Mouse (Mus musculus) adrenal gland, adult 18-20 months (tissue): ENCODE data around the gene Pold1. TPM values are rescaled to one million over a fixed set of nuclear protein-coding genes. Genes with fewer than 3 reads are reported as not detected.

Experiments used
- DNase-seq, 2 experiments: peaks; one replicate each; pipeline ENCODE4 v3.0.0; 2021 to 2022; ENCODE audit warnings: low spot score in 2 of 2
- total RNA-seq, 2 experiments: library from RNA; stranded (reverse); gene quantifications; 1 replicate in 1 of 2; 2 replicates in 1 of 2; pipeline ENCODE4 v1.2.3; 2021

The Pold1 gene
- total RNA-seq, 2 experiments from 2014 or later: 8.3 to 9.4 TPM

DNA sequence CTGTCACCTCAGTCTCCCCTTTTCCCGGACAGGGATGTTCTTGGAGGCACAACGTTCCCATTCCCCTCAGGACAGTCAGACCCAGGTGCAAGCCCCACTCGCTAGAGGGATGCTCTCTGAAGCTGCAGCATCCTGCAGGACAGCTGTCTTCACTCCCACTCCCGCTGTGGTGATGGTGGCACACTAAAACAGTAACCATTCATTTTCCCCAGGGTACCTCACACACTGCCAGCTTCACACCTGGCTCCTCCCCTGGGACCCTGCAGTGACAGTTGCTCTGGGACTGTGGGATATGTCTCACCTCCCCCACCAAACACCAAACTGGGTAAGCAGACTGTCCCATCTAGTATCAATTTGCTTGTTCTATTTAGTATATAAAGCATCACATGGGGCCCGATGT, 924 bp downstream of the Pold1 start:
- no peak for DNase-seq

DNA sequence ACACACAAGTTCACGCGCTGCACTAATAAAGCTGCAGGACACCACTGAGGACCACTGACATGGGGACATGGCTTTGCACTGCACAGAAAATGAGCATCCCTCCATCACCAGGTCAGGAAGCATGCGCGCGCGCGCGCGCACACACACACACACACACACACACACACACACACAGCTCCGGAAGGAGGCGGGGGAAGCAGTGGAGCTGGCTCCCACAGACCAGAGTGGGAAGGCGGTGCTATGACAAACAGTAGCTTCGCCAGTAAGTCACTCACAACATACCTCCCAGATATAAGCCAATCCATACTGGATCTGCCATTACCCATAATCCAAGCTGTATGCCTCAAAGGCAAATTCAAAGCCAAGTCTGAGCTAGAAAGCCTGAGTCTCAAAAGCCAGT, 1.6 kb downstream of the Pold1 start:
- no peak for DNase-seq

DNA sequence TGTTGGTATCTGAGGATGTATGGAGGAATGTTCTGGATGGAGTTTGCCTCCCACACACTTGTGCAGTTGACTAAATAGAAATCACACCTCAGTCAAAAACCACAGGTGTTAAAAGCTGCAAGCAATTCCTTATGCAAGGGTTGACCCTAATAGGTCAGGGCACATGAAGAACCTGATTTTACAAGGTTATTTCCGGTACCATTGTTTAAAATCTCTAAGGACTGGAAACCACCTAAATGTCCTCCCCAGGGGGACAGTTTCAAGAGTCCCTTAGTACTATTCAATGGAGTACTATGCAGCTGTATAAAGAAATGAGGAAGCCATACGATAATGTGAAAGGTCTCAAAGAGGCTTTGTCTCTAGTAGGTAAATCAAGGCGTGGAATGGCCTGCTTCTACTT, 2.4 kb downstream of the Pold1 start:
- no peak for DNase-seq

DNA sequence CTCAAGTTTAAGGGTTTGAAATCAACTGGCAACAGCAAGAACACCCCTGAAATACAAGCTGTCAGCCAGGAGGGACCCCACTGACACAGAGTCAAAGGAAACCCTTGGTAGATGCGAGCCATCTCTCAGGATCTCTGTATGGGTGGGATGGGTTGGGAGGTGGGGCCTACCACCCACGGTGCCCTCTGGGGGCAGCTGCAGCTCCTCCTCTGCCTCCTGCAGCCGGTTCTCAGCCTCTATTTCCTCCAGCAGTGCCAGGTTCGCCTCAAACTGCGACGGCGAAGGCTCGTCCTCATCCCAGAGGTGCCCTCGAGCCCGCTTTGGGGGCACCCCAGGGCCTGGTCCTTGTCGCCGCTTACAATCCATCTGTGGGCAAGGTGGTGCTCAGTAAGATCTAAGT, 5.6 kb downstream of the Pold1 start:
- no peak for DNase-seq

DNA sequence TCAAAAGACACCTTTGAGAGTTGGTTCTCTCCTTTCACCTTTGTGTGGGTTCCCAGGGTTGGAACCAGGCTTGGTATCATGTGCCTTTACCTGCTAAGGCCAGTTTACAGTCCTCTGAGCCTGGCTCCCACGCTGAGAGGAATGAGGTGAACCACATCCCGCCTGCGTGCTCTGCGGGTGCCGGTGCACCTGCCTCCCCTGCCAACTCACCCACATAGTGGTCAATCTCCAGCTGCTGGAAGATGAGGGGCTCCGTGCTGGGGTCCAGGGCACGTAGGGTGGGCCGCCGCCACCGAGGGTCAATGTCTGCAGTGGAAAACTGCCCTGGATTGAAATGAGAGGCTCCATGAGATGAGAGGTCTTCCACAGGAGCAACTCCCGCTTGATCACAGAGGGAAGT, 6.1 kb downstream of the Pold1 start:
- DNase-seq: no peak

DNA sequence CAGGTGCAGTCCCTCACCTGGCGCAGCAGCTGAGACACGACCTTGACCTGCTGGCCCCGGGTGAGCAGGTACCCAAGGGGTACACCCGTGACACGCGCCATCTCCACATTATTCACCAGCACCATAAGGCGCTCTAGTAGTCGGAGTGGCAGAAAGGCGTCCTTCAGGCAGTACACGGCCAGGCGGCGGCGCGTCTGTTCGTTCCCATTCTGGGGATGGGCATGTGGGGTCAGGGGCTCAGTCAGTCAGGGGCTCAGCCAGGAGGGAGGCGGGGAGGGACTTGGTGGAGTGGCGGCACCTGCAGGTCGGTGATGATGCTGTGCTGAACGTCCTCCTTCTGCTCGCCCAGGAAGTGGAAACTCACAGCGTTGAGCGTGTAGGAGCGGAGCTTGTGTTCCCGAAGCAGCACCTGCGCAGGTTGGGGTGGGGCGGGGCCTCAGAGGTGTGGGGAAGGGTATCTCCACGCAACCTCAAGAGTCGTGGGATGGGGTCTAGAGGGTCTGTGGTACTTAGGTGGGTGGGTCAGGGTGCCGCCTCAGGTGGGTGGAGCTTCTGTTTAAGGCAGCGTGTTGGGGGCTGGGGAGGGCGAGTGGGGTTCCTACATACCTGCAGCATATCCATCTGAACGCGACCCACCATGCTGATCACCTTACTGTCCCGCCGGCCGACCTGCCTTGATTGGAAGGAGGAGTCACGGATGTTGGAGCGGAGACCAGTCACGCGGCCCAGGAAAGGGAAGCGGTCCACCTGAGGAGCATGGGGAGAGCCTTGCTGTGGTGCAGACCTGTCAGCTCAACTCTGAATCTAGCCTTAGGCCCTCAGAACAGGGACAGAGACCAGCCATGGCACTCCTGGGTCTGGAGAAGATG, 9.7 kb downstream of the Pold1 start:
- no peak for DNase-seq

DNA sequence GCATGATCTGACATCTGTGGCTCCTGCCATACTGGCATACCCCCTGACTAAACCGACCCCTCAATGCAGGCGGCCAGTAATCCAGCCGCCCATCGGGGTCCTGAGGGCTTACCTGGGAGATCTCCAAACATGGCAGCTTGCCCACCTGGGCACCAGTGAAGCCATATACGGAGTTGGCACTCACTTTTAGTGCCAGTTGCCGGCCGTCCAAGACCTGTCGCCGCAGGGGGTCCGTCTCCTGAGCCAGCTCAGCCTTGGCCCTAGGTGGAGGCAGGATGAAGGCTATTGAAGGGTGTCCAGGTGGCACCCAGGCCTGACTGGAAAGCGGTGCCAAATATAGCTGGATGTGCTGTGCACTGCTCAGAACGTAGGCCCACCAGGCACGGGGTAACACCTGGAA, 11.2 kb downstream of the Pold1 start:
- DNase-seq: no peak

DNA sequence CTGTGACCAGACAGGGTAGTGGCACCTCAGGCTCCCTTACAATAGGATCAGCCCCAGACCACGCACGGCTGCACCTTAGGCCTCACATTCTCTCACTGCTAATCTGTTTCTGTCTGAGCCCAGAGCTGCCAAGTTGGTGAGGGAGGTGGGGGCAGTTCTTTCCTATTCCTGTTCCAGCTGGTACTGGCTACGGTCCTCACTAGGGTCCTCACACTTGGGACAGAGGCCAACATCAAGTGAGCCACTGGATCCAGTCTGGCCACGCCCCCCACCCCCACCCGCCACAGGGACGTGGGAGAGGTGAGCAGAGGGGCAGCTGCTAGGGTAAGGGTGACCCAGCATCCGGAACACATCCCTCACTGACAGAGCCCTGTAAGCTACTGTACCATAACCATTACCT, 11.6 kb downstream of the Pold1 start:
- no peak for DNase-seq

DNA sequence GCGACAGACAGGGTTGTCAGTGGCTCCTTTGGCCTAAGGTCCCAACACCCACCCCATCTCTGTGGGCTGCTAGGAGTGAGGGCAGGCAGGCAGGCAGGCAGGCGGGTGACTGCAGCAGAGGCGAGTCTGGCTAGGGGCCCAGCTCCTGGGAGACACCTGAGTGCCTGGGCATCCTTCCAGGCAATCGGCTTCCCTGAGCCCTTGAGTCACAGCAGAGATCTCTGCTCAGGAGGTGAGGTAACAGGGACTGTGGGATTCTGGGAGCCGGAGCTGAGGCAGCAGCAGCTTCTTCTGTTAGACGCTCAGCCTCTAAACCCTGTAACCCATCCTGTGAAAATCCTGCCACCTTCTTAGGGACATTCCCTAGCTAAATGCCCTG, 12.1 kb downstream of the Pold1 start:
- no peak for DNase-seq

DNA sequence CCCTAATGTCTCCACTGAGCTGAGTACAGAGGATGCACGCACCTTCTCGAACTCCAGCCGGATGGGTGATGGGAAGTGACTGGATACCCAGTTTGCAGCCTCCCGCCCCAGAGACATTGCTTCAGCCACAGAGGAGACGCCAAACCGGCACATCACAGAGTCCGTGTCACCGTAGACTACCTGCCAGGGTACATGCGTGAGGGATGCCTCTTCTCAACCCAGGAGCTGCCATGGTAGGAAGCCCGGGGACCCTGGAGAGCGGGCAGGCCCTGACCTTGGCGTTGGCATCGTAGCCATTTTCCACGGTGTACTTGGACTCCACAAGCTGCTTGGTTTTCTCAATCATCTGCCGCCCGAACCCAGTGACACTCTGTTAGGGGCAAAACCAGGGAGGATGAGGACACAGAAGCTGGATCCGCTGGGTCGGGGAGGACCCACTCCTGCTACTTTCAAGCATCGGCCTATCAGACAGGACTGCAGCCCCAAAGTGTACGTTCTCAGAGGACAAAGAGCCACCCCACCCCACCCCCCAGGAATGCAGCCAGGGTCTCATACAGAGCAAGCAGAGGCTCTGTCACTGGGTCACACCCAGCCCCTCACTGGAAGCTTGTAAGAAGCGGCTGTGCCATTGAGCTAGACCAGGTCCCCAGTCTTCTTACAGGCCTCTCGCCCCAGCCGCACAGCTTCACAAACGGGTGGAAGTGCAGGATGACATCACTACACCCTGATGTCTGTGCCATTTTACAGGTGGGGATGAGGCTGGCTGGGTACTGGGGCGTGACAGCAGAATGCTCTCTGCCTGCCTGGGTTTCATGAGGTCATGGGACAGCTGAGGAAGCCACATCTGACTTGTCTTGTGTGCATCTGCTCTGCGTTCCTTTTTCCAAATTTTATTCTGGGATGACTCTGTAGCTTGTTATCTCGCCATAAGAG, 12.7 kb downstream of the Pold1 start:
- DNase-seq: no peak

DNA sequence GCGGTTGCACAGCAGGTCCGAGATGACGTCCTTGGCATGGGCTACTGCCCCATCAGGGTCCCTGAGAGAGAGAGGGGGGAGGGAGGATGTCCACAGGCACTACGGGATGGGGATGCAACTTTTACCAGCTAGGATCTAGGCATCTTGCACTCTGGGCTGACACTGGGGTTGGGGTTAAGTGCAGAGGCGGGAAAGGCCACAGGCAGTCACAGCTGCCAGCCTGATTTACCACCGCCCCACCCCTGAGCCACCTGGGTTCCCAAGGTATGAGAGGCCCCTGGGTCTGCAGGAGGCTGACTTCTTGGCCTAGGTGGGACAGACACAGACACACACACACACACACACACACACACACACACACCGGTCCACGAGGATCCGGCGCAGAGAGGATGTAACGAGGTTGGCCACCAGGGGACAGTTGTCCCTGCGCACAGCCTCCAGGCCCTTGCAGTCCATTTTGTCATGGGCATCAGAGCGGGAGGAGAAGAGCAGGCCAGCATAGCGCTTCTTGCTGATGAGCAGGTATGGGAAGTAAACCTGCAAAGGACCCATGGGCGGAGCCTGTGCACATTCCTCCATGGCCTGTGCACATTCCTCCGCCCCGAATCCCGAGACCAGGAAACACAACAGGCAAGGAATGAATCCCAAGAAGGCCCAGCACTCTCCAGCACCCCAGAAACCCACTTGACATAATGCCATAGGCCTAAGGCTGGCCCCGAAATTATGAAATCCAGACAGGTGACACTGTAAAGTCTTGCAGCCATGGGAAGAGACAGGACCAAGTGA, 13.8 kb downstream of the Pold1 start:
- no peak for DNase-seq

DNA sequence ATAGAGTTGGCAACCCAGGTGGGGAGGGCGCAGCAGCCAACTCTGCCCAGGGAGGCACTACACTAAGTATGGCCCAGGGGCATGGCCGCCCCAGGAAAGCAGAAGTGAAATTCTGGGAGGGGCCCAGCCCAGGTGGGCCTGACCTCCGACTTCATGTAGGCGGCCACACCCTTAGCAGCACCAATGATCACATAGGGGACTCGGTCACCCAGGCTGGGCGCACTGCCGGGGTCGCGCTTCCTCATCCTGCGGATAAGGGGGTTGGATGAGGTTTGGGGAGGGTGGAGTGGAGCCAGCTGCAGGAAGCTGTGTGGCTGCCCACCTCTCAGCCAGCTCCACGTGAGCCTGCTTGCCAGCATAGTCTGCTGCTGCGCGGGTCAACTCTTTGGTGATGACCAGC, 14.4 kb downstream of the Pold1 start:
- no peak for DNase-seq

DNA sequence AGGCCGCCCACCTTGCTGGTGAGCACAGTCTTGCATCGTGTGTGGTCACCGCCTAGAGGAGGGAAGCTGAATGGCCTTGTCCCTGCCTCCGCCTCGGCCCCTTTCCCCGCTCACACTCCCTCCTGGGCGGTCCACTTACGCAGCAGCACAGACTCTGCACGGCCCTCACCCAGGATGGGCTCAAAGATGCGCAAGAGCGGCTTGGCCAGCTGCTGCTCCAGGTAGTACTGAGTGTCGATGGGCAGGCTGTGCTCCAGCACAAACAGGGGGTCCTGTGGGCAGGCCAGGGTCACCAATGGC, 15.0 kb downstream of the Pold1 start:
- no peak for DNase-seq

DNA sequence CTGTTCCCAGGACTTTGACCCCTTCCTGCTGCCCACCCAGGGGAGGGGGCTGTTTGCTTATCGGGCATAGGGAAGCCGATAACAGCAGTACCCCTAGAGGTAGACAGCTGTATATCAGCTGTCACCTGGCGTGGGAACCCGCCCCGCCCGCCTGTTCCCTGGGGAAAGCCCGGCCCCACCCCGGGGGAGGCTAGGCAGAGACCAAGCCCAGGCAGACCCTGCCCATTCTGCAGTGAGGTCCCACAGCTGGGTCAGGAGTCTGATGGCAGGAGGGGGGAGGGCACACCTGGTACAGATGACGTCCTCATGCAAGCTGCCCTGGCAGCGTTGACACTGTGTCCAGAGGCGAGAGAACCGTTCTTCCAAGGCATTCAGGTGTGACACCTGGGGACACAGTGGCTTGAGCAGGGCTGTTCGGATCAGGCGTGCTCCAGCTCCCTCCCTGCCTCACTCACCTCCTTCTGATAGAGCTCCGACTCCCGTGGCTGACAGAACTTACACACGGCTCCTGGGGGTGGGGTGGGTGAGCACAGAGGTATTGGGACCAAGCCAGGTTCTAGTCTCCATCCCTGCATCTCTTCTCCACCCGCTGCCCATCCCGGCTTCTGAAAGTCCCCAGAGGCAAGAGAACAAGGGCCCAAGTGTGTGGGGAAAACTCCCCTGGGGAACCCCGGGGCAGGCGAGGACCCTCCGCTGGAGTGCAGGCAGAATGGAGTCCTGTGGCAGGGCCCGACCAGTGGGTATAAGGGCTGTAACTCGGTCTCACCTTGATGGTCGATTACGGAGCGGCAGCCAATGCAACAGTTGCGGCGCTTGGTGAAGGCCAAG, 15.5 kb downstream of the Pold1 start:
- DNase-seq: no peak

DNA sequence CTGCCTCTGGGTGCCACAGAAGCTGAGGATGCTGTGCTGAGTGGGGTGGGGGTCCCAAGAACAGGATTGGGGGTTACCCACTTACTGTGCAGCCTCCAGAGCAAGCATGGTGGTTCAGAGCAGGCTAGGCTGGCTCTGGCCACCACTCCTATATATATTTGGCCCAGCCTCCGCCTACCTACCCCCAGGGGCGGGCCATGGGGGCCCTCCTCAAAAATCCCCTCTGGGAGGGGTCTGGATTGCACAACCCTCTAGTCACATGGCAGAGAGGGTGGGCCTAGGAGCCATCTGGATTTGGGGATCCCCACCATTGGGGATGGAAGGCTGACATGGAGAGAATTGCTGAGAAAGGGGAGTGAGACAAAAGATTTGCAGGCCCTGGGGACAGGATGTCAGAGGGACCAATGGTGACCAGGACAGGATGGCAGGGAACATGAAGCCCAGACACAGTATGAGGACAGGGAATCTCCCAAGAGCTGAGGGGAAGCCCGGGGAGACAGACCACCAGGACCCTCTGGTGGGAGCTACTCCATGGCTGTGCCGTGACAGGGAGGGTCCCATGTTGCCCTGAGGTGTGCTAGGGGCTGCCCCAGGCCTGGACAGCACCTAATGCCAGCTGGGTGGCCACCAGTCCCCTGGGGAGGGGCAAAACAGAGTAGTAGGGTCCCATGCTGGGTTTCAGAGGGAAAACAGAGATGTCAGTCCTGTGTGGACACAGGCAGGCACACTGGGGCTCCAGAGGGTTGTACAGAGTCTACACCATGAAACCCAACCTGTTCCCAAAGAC, 16.5 kb downstream of the Pold1 start, which contains the start of gene Spib:
TSS of gene Spib (minus strand) at position 126 of the 787 bp plus-strand sequence.
- DNase-seq: no peak

DNA sequence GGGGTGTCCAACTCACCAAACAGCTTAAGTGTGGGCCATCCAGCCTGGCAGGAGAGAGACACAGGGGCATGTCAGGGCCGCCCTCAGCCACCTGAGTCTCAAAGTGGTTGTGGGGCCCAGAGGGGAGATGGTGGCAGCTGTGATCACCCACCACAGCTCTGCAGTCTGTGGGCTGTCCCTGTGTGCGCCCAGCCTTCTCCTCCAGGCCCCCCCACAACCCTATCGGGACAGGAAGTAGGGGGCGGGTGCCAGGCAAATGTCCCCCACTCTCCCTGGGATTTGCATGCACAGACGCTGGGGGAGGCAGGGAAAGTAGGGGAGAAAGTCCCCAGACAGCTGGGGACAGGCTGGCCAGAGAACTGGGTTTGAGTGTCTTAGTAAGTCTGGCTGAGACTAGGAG, 17.4 kb downstream of the Pold1 start:
- DNase-seq: no peak

DNA sequence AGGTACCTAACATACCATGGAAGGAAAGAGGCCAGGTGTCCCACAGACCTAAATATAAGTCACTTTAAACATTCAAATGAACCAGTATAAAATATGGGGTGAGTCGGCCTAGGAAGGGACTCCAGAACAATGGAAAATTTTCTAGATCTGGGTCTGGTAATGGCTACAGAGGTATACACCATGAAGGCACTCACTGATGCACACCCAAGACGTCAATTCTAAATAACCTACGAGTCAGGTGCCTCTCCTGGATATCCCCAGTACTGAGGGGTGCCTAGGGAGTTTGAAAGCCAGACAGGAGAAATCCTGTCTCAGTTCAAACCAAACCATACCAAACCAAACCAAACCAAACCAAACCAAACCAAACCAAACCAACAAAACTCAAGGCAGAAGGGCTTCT, 18.1 kb downstream of the Pold1 start:
- no peak for DNase-seq

DNA sequence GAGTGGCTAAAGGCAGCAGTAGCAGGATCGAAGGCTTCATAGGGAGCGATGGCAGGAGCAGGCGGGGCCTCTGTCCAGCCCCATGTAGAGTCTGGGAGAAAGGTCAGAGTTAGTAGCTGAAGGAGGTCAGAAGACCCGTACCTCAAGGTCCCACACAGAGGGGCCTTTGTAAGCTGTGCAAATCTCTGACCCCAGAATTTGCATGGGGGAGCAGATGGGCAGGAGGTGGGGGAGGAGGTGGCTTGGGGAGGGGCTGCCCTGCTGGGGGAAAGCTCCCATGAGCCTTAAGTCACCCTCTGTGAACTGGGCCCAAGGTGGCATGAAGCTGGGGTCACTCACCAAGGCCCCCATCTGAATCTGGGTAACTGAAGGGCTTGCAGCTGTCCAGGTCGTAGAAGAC, 19.1 kb downstream of the Pold1 start:
- DNase-seq: no peak

DNA sequence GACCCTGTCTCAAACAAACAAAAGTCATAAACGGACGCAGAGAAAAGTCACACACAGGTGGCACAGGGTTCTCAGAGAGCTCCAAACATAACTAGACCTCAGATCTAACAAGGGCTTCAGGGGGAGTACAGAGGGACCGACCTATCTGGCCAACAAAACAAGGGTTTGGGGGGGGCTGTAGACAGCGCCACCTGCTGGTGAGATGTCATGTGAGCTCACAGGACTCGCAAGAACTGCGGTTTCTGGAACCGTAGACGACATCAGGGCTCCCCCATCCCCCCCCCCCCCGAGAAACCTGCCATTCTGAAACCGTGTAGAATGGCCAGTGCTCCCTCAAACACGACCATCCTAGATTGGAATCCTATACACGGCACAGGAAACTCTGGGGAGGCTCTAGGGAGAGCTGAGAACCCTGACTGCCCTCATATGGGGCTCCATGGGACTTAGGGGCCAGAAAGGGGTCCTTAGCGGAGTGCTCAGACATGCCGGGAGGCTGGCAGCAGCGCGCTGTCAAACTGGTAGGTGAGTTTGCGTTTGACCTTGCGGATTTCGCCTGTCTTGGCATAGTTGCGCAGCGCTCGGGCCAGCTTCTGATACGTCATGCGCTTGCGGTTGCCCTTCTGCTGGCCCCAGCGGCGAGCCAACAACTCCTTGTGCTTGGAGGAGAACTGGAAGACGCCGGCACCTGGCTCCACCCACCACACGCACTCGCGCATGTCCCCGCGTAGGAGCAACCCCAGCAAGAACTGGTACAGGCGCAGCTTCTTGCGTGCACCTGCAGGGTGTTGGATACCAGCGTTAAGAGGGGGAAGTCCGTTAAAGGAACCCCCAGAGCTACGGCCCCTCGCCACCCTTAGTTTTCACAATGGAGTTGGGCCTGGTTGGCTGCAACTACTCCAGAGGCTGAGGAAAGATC, 20.9 kb downstream of the Pold1 start:
- DNase-seq: peak; percentile 55 to 70
